Mouse (Mus musculus) small intestine, adult 2 months (tissue): ENCODE results near the gene Zfp423.

Source experiments
- CTCF ChIP-seq: fragments of 200-500 bp; IDR thresholded peaks from 2 replicates; pipeline ENCODE4 v1.5.1; 2012; ENCODE audit warnings: low read depth, mild to moderate bottlenecking, control low read depth, inconsistent platforms, low read length, moderate library complexity, mixed read lengths; ENCODE audit not compliant: insufficient replicate concordance, insufficient read length; ENCODE audit errors: extremely low read depth
- POLR2A ChIP-seq: fragments of 200-500 bp; IDR thresholded peaks from 2 replicates; pipeline ENCODE4 v1.6.1; 2012; ENCODE audit warnings: low read depth, mild to moderate bottlenecking, control low read depth, inconsistent platforms, low read length, moderate library complexity

GRCm38 (mm10) chr8:87974759-87975465 lies 15.5 kb upstream of the Zfp423 start:
- no peak for TF ChIP-seq CTCF
- TF ChIP-seq POLR2A: no peak
